Mouse (Mus musculus) adrenal gland, postnatal 36 days (tissue): ENCODE results near the gene Sft2d2. TPM values are rescaled to one million over a fixed set of nuclear protein-coding genes. Genes with fewer than 3 reads are reported as not detected.

Experiments
- DNase-seq, 2 experiments: peaks; one replicate each; pipeline ENCODE4 v3.0.0; 2021; ENCODE audit warnings: mixed read lengths in 1 of 2
- total RNA-seq, 2 experiments: library from RNA; stranded (reverse); gene quantifications; 2 replicates each; pipeline ENCODE4 v1.2.3; 2021

Gene Sft2d2
- total RNA-seq, 2 experiments from 2014 or later = 23.9 to 38.2 TPM

- no peak for DNase-seq
Measured at GRCm38 (mm10) chr1:165191611-165192010, 2.6 kb downstream of the Sft2d2 start.

GRCm38 (mm10) chr1:165190571-165191273 is 3.5 kb downstream of the Sft2d2 start:
- no peak for DNase-seq

- no peak for DNase-seq
Measured at GRCm38 (mm10) chr1:165190068-165190467, 4.2 kb downstream of the Sft2d2 start.

- no peak for DNase-seq
Measured at GRCm38 (mm10) chr1:165188806-165189580, 5.2 kb downstream of the Sft2d2 start.

- DNase-seq = no peak
Measured at GRCm38 (mm10) chr1:165187357-165187756, 6.9 kb downstream of the Sft2d2 start.

GRCm38 (mm10) chr1:165186491-165186890 is 7.7 kb downstream of the Sft2d2 start:
- DNase-seq = no peak

- DNase-seq = peak; percentile 22 to 43
Measured at GRCm38 (mm10) chr1:165185116-165185515, 9.1 kb downstream of the Sft2d2 start.

- DNase-seq = no peak
Measured at GRCm38 (mm10) chr1:165184178-165184577, 10.1 kb downstream of the Sft2d2 start.

GRCm38 (mm10) chr1:165183400-165183799 is 10.8 kb downstream of the Sft2d2 start:
- no peak for DNase-seq

- no peak for DNase-seq
Measured at GRCm38 (mm10) chr1:165179321-165179720, 14.9 kb downstream of the Sft2d2 start.

GRCm38 (mm10) chr1:165178075-165178474 is 16.2 kb downstream of the Sft2d2 start:
- no peak for DNase-seq

- DNase-seq = no peak
Measured at GRCm38 (mm10) chr1:165174059-165174616, 20.1 kb downstream of the Sft2d2 start.

GRCm38 (mm10) chr1:165171277-165171676 is 23.0 kb downstream of the Sft2d2 start:
- DNase-seq = no peak

- no peak for DNase-seq
Measured at GRCm38 (mm10) chr1:165170157-165170556, 24.1 kb downstream of the Sft2d2 start.

- DNase-seq = no peak
Measured at GRCm38 (mm10) chr1:165169462-165169861, 24.8 kb downstream of the Sft2d2 start.

- DNase-seq = no peak
Measured at GRCm38 (mm10) chr1:165164920-165165319, 29.3 kb downstream of the Sft2d2 start.

- no peak for DNase-seq
Measured at GRCm38 (mm10) chr1:165160723-165161405, 33.4 kb downstream of the Sft2d2 start, which contains the start of gene Tbx19. Gene Tbx19 (minus strand): TSS chr1:165160773.

GRCm38 (mm10) chr1:165158841-165159240 is 35.4 kb downstream of the Sft2d2 start:
- no peak for DNase-seq

- DNase-seq = no peak
Measured at GRCm38 (mm10) chr1:165154162-165154561, 40.1 kb downstream of the Sft2d2 start.

- DNase-seq = no peak
Measured at GRCm38 (mm10) chr1:165151216-165151615, 43.0 kb downstream of the Sft2d2 start.

- DNase-seq = no peak
Measured at GRCm38 (mm10) chr1:165142343-165142916, 51.8 kb downstream of the Sft2d2 start.

GRCm38 (mm10) chr1:165140227-165140626 is 54.0 kb downstream of the Sft2d2 start:
- no peak for DNase-seq
